Mouse (Mus musculus) heart, embryonic 14.5 days (tissue): Measurements from ENCODE around the gene Rps6kb2. TPM values are rescaled to one million over a fixed set of nuclear protein-coding genes. Genes with fewer than 3 reads are reported as not detected.

ENCODE experiments used
- ATAC-seq: fragments of 200-750 bp; cut with Nextera tagmentation; 2 replicates; pipeline ENCODE4 v1.8.0; 2017; ENCODE audit warnings: low read depth, moderate TSS enrichment; ENCODE audit not compliant: insufficient number of reproducible peaks, insufficient read depth, low FRiP score
- H3K27ac ChIP-seq, 2 experiments: fragments of 200-500 bp in 1 of 2; fragments of 300-500 bp in 1 of 2; sonication (generic) in 1 of 2; replicated peaks in 1 of 2; 2 replicates each; pipeline ENCODE4 v1.5.1; 2012 to 2014; ENCODE audit warnings: low read depth in 2 of 2, low read length in 2 of 2, control low read depth in 1 of 2, mild to moderate bottlenecking in 1 of 2, mixed read lengths in 1 of 2; ENCODE audit not compliant: control insufficient read depth in 1 of 2, insufficient read depth in 1 of 2
- H3K27me3 ChIP-seq: fragments of 300-500 bp; sonication (generic); 2 replicates; pipeline ENCODE4 v1.6.1; 2014; ENCODE audit warnings: mild to moderate bottlenecking, low read length, control low read depth; ENCODE audit not compliant: control insufficient read depth, insufficient read depth
- H3K36me3 ChIP-seq: fragments of 300-500 bp; sonication (generic); 2 replicates; pipeline ENCODE4 v1.6.1; 2014; ENCODE audit warnings: mild to moderate bottlenecking, control low read depth, low read length, mixed read lengths; ENCODE audit not compliant: control insufficient read depth, insufficient read depth
- H3K4me1 ChIP-seq, 2 experiments: fragments of 200-500 bp in 1 of 2; fragments of 300-500 bp in 1 of 2; sonication (generic) in 1 of 2; 2 replicates each; pipeline ENCODE4 v1.6.1; 2012 to 2014; ENCODE audit warnings: low read length in 2 of 2, control low read depth in 1 of 2, mixed read lengths in 1 of 2; ENCODE audit not compliant: control insufficient read depth in 2 of 2, insufficient read depth in 2 of 2
- H3K4me2 ChIP-seq: fragments of 300-500 bp; sonication (generic); 2 replicates; pipeline ENCODE4 v1.6.1; 2014; ENCODE audit warnings: mild to moderate bottlenecking, low read length
- H3K4me3 ChIP-seq, 2 experiments: fragments of 200-500 bp in 1 of 2; fragments of 300-500 bp in 1 of 2; sonication (generic) in 1 of 2; 2 replicates each; pipeline ENCODE4 v1.5.1; 2012 to 2014; ENCODE audit warnings: low read length in 2 of 2, mild to moderate bottlenecking in 2 of 2, control low read depth in 1 of 2, low read depth in 1 of 2, moderate library complexity in 1 of 2; ENCODE audit not compliant: control insufficient read depth in 1 of 2, insufficient read depth in 1 of 2
- H3K9ac ChIP-seq: fragments of 300-500 bp; sonication (generic); 2 replicates; pipeline ENCODE4 v1.6.1; 2014; ENCODE audit warnings: mild to moderate bottlenecking, low read length
- H3K9me3 ChIP-seq: fragments of 300-500 bp; sonication (generic); 2 replicates; pipeline ENCODE4 v1.6.1; 2016; ENCODE audit warnings: low read length, control low read depth; ENCODE audit not compliant: control insufficient read depth
- WGBS: fragments of 180-500 bp; shearing (Covaris S2); extraction: QIAGEN DNeasy Blood & Tissue Kit; methylation state at CpG from one replicate; pipeline ENCODE4 v1.1.7; 2014; 5-methylcytosine and 5-hydroxymethylcytosine counted together
- polyA plus RNA-seq: library from polyadenylated mRNA; unstranded; fragments of >200 nt; fragmentation: Nextera tagmentation; extraction: Ambion mirVana; gene quantifications from 2 replicates; pipeline ENCODE4 v1.2.1, GENCODE M21; 2014

The Rps6kb2 gene
- polyA plus RNA-seq, 1 experiment from 2014 or later: 31.4 TPM

DNA sequence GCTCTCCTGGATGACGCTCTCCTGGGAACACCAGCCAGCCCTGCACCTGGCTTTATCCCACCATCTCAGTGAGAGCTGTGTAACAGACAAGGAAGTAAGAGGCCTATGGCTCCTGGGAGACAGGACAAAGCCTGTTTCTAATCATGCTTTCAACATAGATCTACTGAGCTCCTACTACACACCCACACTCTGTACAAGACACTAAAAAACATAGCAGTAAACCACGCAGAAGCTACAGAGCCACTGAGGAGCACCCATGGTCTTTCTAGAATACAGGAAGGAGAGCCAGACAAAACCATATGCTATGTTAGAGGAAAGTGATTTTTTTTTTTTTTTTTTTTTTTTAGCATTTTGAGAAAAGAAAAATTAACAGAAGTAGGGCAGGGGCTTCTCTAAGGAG, 44.8 kb downstream of the Rps6kb2 start:
- no peak for ATAC-seq
- WGBS: 94% methylated on average over 2 of the region's 2 CpGs
- peaks cover 54% of the 10 kb centered on the region for H3K36me3 ChIP-seq
- H3K4me3 ChIP-seq: no peak overlapping the region
- H3K9me3 ChIP-seq: no peaks in the 10 kb centered on the region
- H3K9ac ChIP-seq: no peak overlapping the region
- no peak overlapping the region for H3K27ac ChIP-seq
- no peaks in the 10 kb centered on the region for H3K27me3 ChIP-seq
- H3K4me1 ChIP-seq: peaks cover 11 to 18% of the 10 kb centered on the region in 2 experiments; a peak in 3 of 4 replicates
- H3K4me2 ChIP-seq: no peak overlapping the region

DNA sequence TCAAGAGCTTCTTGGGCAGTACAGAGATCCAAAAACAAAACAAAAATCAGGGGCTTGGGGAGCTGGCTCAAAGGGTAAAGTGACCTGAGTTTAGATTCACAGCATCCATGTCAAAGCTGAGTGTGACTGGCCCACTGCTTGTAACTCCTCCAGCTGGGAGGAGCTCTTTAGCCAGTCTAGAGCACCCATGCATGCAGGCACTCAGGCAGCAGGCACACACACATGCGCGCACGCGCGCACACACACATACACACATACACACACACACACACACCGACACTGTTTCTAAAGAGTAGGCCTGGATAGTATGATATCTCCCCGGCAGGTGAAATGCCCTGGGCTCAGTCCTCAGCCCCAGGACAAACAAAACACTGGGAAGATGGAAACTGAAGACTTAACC, 46.1 kb downstream of the Rps6kb2 start:
- Histone ChIP-seq H3K36me3 (peaks cover 67% of the 10 kb centered on the region), H3K27ac (no peak overlapping the region)
- WGBS: 98% methylated on average over 7 of the region's 7 CpGs

DNA sequence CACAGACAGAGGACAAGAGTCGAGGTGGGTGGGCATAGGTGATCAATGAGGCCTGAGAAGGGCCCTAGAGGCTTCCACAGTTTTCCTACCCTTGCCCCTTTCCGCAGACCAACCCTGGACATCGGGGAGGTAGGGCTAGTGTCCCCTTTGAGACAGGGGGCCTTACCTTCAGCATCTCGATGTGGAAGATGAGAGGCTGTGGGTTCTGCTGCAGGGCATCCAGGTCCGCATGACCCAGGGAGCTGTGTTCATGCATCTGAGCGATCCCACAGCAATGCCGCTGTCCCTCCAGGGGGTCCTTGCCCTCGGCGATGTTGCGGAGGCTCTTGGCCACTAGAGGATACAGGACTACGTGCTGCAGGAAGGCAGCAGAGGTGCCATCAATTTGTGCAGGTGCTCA, 47.3 kb downstream of the Rps6kb2 start:
- Histone ChIP-seq H3K9me3 (no peaks in the 10 kb centered on the region), H3K27me3 (no peaks in the 10 kb centered on the region), H3K27ac (no peak overlapping the region), H3K4me2 (no peak overlapping the region), H3K4me1 (peaks cover 11 to 21% of the 10 kb centered on the region in 2 experiments; a peak in 3 of 4 replicates), H3K36me3 (peaks cover 79% of the 10 kb centered on the region), H3K9ac (no peak overlapping the region), H3K4me3 (no peak overlapping the region)
- no peak for ATAC-seq
- 90% methylated on average over 11 of the region's 11 CpGs for WGBS

More for the DNA sequence above, 46.1 kb downstream of the Rps6kb2 start:
- no peak for ATAC-seq
- Histone ChIP-seq H3K4me2 (no peak overlapping the region), H3K4me3 (no peak overlapping the region), H3K27me3 (no peaks in the 10 kb centered on the region), H3K4me1 (peaks cover 14 to 23% of the 10 kb centered on the region in 2 experiments; a peak in 3 of 4 replicates), H3K9me3 (no peaks in the 10 kb centered on the region), H3K9ac (no peak overlapping the region)

DNA sequence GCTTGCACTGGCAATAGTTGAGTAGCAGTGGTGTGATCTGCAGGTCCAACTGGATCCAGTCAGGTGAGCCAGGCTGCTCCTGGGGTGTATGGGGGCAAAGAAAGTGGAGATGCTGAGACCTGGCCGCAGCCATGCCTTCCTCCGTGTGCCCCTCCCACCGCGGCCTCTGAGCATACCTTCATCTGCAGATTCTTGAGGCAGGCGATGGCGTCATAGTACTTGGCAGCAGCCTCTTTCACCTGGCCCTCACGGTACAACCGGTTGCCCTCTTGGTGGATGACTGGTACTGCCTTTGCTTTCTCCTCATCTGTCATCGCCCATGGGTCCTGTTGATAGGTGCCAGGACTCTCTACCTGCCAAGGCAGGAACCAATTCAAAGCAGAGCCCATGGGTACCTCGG, 48.0 kb downstream of the Rps6kb2 start:
- WGBS: 91% methylated on average over 10 of the region's 10 CpGs
- no peak overlapping the region for H3K4me3 ChIP-seq
- no peak overlapping the region for H3K27ac ChIP-seq
- no peaks in the 10 kb centered on the region for H3K27me3 ChIP-seq
- ATAC-seq: no peak
- H3K4me2 ChIP-seq: no peak overlapping the region
- peaks cover 82% of the 10 kb centered on the region for H3K36me3 ChIP-seq
- no peaks in the 10 kb centered on the region for H3K9me3 ChIP-seq
- peaks cover 7 to 16% of the 10 kb centered on the region in 2 experiments; a peak in 3 of 4 replicates for H3K4me1 ChIP-seq
- H3K9ac ChIP-seq: no peak overlapping the region

DNA sequence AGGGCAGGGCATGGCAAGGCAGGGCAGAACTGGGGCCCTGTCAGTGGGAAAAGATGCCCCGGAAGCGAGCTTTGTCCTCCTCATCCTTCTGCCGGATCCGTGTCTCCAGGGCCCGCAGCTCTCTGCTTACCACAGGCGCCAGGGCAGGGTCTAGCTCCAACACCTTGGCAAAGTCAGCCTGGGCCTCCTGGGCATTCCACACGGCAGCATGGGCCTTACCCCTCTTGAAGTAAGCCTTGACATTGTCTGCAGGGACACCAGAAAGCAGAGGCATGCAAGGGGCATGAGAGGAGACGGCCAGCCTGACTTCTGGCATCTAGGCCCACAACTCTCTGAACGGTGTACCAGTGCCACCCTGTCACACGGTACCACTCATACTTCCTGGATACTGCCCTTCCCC, 48.6 kb downstream of the Rps6kb2 start:
- ATAC-seq: no peak

DNA sequence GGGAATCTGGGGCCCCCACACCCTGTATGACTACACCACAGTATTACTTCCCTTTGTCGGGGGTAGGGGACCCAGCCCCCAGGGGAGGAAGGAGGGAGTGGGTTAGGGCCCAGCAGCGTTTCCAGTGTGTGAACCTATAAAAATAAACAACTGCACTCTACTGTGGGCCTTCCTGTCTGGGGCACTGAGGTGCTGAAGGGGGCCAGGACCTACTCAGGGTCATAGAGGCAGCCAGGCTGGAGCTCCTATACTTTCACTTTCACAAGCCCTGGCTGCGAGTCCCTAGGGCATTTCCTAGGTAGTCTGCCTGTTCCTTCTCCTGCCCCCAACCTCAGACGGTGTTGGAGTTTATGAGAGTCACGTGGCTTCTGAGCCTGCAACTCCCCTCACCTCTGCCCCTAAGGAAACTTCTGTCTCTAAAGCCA, 49.3 kb downstream of the Rps6kb2 start:
- Histone ChIP-seq H3K27ac (peak overlapping the region; percentile 23 to 69; a peak in 2 of 4 replicates), H3K4me3 (no peak overlapping the region), H3K4me1 (peaks cover 7 to 16% of the 10 kb centered on the region in 2 experiments; a peak in 3 of 4 replicates), H3K9ac (peak overlapping the region; percentile 38; the same call in 1 of the 2 replicates), H3K36me3 (peaks cover 87% of the 10 kb centered on the region), H3K4me2 (no peak overlapping the region), H3K9me3 (no peaks in the 10 kb centered on the region), H3K27me3 (no peaks in the 10 kb centered on the region)
- ATAC-seq: no peak
- WGBS: 48% methylated on average over 5 of the region's 5 CpGs

More for the DNA sequence above, 48.6 kb downstream of the Rps6kb2 start:
- H3K9me3 ChIP-seq: no peaks in the 10 kb centered on the region
- no peak overlapping the region for H3K27ac ChIP-seq
- WGBS: 92% methylated on average over 10 of the region's 10 CpGs
- H3K4me1 ChIP-seq: peaks cover 7 to 16% of the 10 kb centered on the region in 2 experiments; a peak in 3 of 4 replicates
- no peak overlapping the region for H3K9ac ChIP-seq
- H3K27me3 ChIP-seq: no peaks in the 10 kb centered on the region
- no peak overlapping the region for H3K4me2 ChIP-seq
- H3K36me3 ChIP-seq: peaks cover 80% of the 10 kb centered on the region
- H3K4me3 ChIP-seq: no peak overlapping the region

DNA sequence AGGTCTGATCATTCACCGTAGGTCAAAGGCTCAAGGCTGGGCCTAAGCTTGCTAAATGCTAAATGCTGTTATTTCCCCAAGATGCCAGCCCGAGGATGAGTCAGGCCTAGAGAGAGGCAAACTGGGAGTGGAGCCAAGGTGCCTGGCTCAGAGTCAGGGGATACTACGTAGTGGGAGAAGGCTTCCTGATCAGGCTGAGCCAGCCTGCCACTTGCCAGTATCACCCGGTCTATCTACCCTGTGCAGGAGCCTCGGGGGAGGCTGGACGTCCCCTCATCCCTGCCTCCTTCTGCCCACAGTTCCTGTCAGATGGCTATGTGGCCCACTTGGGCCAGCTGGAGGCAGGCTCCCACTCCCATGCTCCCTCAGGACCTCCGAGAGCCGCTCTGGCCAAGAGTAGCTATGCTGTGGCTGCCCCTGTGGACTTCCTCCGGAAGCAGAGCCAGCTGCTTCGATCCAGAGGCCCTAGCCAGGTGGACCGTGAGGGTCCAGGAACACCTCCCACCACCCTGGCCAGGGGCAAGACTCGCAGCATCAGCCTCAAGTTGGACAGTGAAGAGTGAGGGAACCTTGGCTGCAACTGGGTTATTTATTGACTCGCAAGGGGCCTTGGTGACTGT, 49.9 kb downstream of the Rps6kb2 start:
- ATAC-seq: peak; percentile 33; the same call in 1 of the 2 replicates
- H3K36me3 ChIP-seq: peaks cover 90% of the 10 kb centered on the region

More for the DNA sequence above, 49.9 kb downstream of the Rps6kb2 start:
- Histone ChIP-seq H3K9me3 (no peaks in the 10 kb centered on the region), H3K4me2 (no peak overlapping the region), H3K4me3 (no peak overlapping the region), H3K4me1 (peaks cover 7 to 16% of the 10 kb centered on the region in 2 experiments; a peak in 3 of 4 replicates), H3K27me3 (no peaks in the 10 kb centered on the region), H3K9ac (peak overlapping the region; percentile 38; the same call in 1 of the 2 replicates), H3K27ac (peak overlapping the region; percentile 23 to 69; a peak in 2 of 4 replicates)
- 54% methylated on average over 13 of the region's 13 CpGs for WGBS
